Mouse (Mus musculus) neutrophil, adult 5-6 weeks (primary cell): ENCODE results near the gene Slc38a3. TPM values are rescaled to one million over a fixed set of nuclear protein-coding genes. Genes with fewer than 3 reads are reported as not detected.

Experiments
- ATAC-seq: fragments of 151-379, 151-347 bp; 2 replicates; pipeline ENCODE4 v1.8.0; 2017; ENCODE audit warnings: mild to moderate bottlenecking, moderate TSS enrichment; ENCODE audit not compliant: insufficient number of reproducible peaks, poor library complexity, low FRiP score, severe bottlenecking; ENCODE audit errors: extremely low read depth
- total RNA-seq: library from RNA; stranded (forward); fragments of 200-1000 nt; gene quantifications from 2 replicates; pipeline ENCODE4 v1.2.3, GENCODE M21; 2017

Gene Slc38a3
- total RNA-seq, 1 experiment from 2014 or later: not detected

- ATAC-seq: no peak
Observed at GRCm38 (mm10) chr9:107608741-107609432, 60.4 kb downstream of the Slc38a3 start, which contains the start of gene Sema3b. Gene Sema3b, minus strand, starts transcription at chr9:107609229.

- no peak for ATAC-seq
Observed at GRCm38 (mm10) chr9:107607653-107608245, 61.6 kb downstream of the Slc38a3 start.

GRCm38 (mm10) chr9:107607036-107607435 lies 62.3 kb downstream of the Slc38a3 start:
- ATAC-seq: no peak

GRCm38 (mm10) chr9:107606591-107606990 lies 62.7 kb downstream of the Slc38a3 start:
- no peak for ATAC-seq

- no peak for ATAC-seq
Observed at GRCm38 (mm10) chr9:107605041-107605661, 64.2 kb downstream of the Slc38a3 start.

- peak; percentile 34; the same call in 1 of the 2 replicates for ATAC-seq
Observed at GRCm38 (mm10) chr9:107603251-107603650, 66.1 kb downstream of the Slc38a3 start.

- peak; percentile 74 for ATAC-seq
Observed at GRCm38 (mm10) chr9:107602068-107602648, 67.2 kb downstream of the Slc38a3 start.

- ATAC-seq: no peak
Observed at GRCm38 (mm10) chr9:107601275-107601674, 68.1 kb downstream of the Slc38a3 start.

- no peak for ATAC-seq
Observed at GRCm38 (mm10) chr9:107600745-107601144, 68.6 kb downstream of the Slc38a3 start.

Other genes with a start within 250 kb of the Slc38a3 start
- gene Tmem115, start 135.6 kb downstream of the Slc38a3 start, total RNA-seq: 18.6 and 20.4 TPM in 2 replicates
- 9.2 and 11.7 TPM in 2 replicates for gene Cyb561d2, start 127.3 kb downstream of the Slc38a3 start, total RNA-seq
- gene Nprl2, start 127.3 kb downstream of the Slc38a3 start, total RNA-seq: 29.4 and 36.7 TPM in 2 replicates
- 0.86 TPM in 1 of 2 replicates, not detected in the other for gene Zmynd10, start 122.2 kb downstream of the Slc38a3 start, total RNA-seq
- 70.8 and 78.2 TPM in 2 replicates for gene Rassf1, start 118.0 kb downstream of the Slc38a3 start, total RNA-seq
- 20.4 and 23.9 TPM in 2 replicates for gene Tusc2, start 106.3 kb downstream of the Slc38a3 start, total RNA-seq
- 0.93 and 1.1 TPM in 2 replicates for gene Hyal2, start 101.6 kb downstream of the Slc38a3 start, total RNA-seq
- gene Hyal1, start 92.6 kb downstream of the Slc38a3 start, total RNA-seq: 2.6 and 2.8 TPM in 2 replicates
- 8.0 and 8.7 TPM in 2 replicates for gene Naa80, start 90.6 kb downstream of the Slc38a3 start, total RNA-seq
- gene Hyal3, start 88.7 kb downstream of the Slc38a3 start, total RNA-seq: 2.2 TPM in 1 of 2 replicates, not detected in the other
- gene Ifrd2, start 81.9 kb downstream of the Slc38a3 start, total RNA-seq: 11.2 and 20.1 TPM in 2 replicates
- 0.12 TPM in 2 replicates for gene Sema3b, start 60.3 kb downstream of the Slc38a3 start, total RNA-seq
- 1,051 and 1,081 TPM in 2 replicates for gene Gnai2, start 34.2 kb downstream of the Slc38a3 start, total RNA-seq
- gene Gnat1, start 10.2 kb upstream of the Slc38a3 start, total RNA-seq: 1.7 TPM in 1 of 2 replicates, not detected in the other
- gene Sema3f, start 40.9 kb upstream of the Slc38a3 start, total RNA-seq: 0.12 and 0.35 TPM in 2 replicates
- 662 and 675 TPM in 2 replicates for gene Rbm5, start 101.5 kb upstream of the Slc38a3 start, total RNA-seq
- 178 and 218 TPM in 2 replicates for gene Rbm6, start 203.7 kb upstream of the Slc38a3 start, total RNA-seq
- 18.4 and 20.3 TPM in 2 replicates for gene Mon1a, start 218.6 kb upstream of the Slc38a3 start, total RNA-seq
- gene Mst1r, start 237.3 kb upstream of the Slc38a3 start, total RNA-seq: 0.25 and 3.0 TPM in 2 replicates